ENCODE assay signal across 13 mouse cellular contexts in the genomic region with DNA sequence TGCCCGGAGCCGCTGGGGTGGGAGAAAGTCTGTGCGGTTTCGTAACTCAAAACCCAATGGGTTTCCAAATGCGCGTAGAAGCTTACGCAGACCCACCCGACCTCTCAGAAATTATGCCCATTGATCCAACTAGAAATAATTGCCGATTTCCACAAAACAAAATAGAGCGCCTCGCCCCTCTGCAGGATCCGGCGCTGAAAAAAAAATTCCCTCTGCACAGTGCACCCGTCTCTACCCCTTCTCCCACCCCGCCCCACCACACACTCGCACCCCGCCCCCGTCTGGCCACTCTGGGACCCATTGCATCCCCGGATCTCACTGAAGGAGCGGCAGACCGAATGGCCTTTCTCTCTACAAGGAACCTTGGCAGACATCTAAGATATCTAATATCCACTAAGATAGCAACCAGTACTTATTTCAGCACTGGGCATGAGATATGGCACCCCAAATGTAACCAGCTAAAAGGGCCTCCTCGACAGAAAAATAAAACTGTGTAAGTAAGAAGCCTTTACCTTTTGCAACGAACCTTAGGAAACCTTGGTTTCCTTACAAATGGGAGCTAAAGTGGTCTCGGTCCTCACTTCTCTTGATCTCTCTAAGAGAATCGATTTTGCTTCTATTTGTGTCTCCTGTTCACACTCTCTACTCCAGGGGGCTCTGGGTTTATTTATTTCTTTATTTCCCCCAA. TPM values are rescaled to one million over a fixed set of nuclear protein-coding genes. Genes with fewer than 3 reads are reported as not detected.
DNase-seq lines count a peak whose midpoint lies in the region; ATAC-seq and TF ChIP-seq lines count a peak whose summit lies in the region.
"Had no signal": no experiment of that assay in that cellular context is flagged by ENCODE, and none has a peak within 500 bp of the region (broad histone marks: within the 10 kb centered on the region; RNA-seq: fewer than 3 reads in every experiment).

No protein-coding gene starts in this region.

- DNase-seq in lung, adult 2 months = no peak
- DNase-seq in lung, adult 18-20 months = no peak
- peak; percentile 49 for DNase-seq in embryonic facial prominence, embryonic 10.5 days (ENCODE audit: low spot score)
- DNase-seq in heart, postnatal 4 days = peak; percentile 47
- no peak for DNase-seq in urinary bladder, postnatal 25 days (ENCODE audit: low spot score)
- no peak for DNase-seq in kidney, postnatal 14 days
- DNase-seq in frontal cortex, adult 2 months (ENCODE audit: extremely low spot score in 1 of 2, low spot score in 1 of 2) = no peak
- DNase-seq: kidney, adult 9 months; thymus, postnatal 36 days had no signal

- WGBS in lung, adult 2 months = 4% methylated on average over 25 of the region's 25 CpGs
- WGBS in embryonic facial prominence, embryonic 10.5 days = under 1% methylated on average over 25 of the region's 25 CpGs
- WGBS in lung, embryonic 16.5 days = under 1% methylated on average over 25 of the region's 25 CpGs

- no peaks in the 10 kb centered on the region for H3K36me3 ChIP-seq in embryonic facial prominence, embryonic 10.5 days (replicated peaks)
- no peaks in the 10 kb centered on the region for H3K36me3 ChIP-seq in lung, embryonic 16.5 days (ENCODE audit: control insufficient read depth, insufficient read depth, low read length)
- H3K36me3 ChIP-seq: neural tube, embryonic 13.5 days had no signal

- H3K4me3 ChIP-seq in lung, adult 2 months (replicated peaks; ENCODE audit: extremely low read depth, low read depth, low read length) = peak overlapping the region; percentile 71
- H3K4me3 ChIP-seq in embryonic facial prominence, embryonic 10.5 days = no peak overlapping the region
- H3K4me3 ChIP-seq in lung, embryonic 16.5 days (ENCODE audit: low read length) = peak overlapping the region; percentile 66
- H3K4me3 ChIP-seq: neural tube, embryonic 13.5 days had no signal

- peak overlapping the region; percentile 89 for H3K9ac ChIP-seq in lung, embryonic 16.5 days (ENCODE audit: low read length)
- H3K9ac ChIP-seq: neural tube, embryonic 13.5 days had no signal

- H3K27me3 ChIP-seq in embryonic facial prominence, embryonic 10.5 days (replicated peaks; ENCODE audit: low read depth, poor library complexity, severe bottlenecking) = peaks cover 100% of the 10 kb centered on the region
- H3K27me3 ChIP-seq in lung, embryonic 16.5 days (ENCODE audit: control insufficient read depth, insufficient read depth, low read depth, low read length) = peaks cover 27% of the 10 kb centered on the region

- H3K27ac ChIP-seq in embryonic facial prominence, embryonic 10.5 days (replicated peaks) = no peak overlapping the region
- H3K27ac ChIP-seq in lung, embryonic 16.5 days (ENCODE audit: low read length) = peak overlapping the region; percentile 89
- H3K27ac ChIP-seq: neural tube, embryonic 13.5 days had no signal

- peak; percentile 65 for ATAC-seq in lung, embryonic 16.5 days (ENCODE audit: low read depth)

- H3K4me2 ChIP-seq in lung, embryonic 16.5 days (ENCODE audit: low read depth, low read length) = peak overlapping the region; percentile 61
- H3K4me2 ChIP-seq: neural tube, embryonic 13.5 days had no signal

- no peak; the same call in 1 of the 2 replicates for TF ChIP-seq POLR2A in lung, adult 2 months (IDR thresholded peaks at IDR 0.05; ENCODE audit: borderline replicate concordance, extremely low read depth, low read depth, low read length)

- no peaks in the 10 kb centered on the region; the same call in 1 of the 2 replicates for H3K4me1 ChIP-seq in lung, adult 2 months (ENCODE audit: control insufficient read depth, insufficient read depth, low read length)
- peaks cover 11% of the 10 kb centered on the region for H3K4me1 ChIP-seq in embryonic facial prominence, embryonic 10.5 days
- no peaks in the 10 kb centered on the region; the same call in 1 of the 2 replicates for H3K4me1 ChIP-seq in lung, embryonic 16.5 days (replicated peaks; ENCODE audit: control insufficient read depth, insufficient read depth, low read length)
- H3K4me1 ChIP-seq: neural tube, embryonic 13.5 days had no signal

- no peaks in the 10 kb centered on the region for H3K9me3 ChIP-seq in embryonic facial prominence, embryonic 10.5 days
- no peaks in the 10 kb centered on the region for H3K9me3 ChIP-seq in lung, embryonic 16.5 days (ENCODE audit: control insufficient read depth, low read length)
- H3K9me3 ChIP-seq: neural tube, embryonic 13.5 days had no signal

- no peak for TF ChIP-seq CTCF in lung, adult 2 months (IDR thresholded peaks at IDR 0.05; ENCODE audit: insufficient read depth, low read length)

RNA-seq across cellular contexts. Expression of a gene that starts 0.5 kb away (rescaled TPM):
- 26.9 and 28.2 TPM in 2 replicates for polyA plus RNA-seq in lung, adult 2 months (2012; rRNA removed)
- 0.45 and 0.98 TPM in 2 replicates for polyA plus RNA-seq in embryonic facial prominence, embryonic 10.5 days (2016; fragmentation: Nextera tagmentation; extraction: Ambion mirVana)
- 10 to 100 TPM; 36.3 to 36.6 TPM for total RNA-seq in heart, postnatal 4 days (2021)
- 53.0 and 58.7 TPM in 2 replicates for polyA plus RNA-seq in lung, embryonic 16.5 days (2015; fragmentation: Nextera tagmentation; extraction: Ambion mirVana)
- polyA plus RNA-seq in frontal cortex, adult 2 months (2012; rRNA removed) = not detected in 2 replicates
- total RNA-seq: liver, adult 2 months had no signal
- polyA plus RNA-seq: liver, adult 2 months; small intestine, adult 2 months had no signal

Comparison
In these comparisons a context has a peak if more than half of its experiments do, and no peak if none do; other contexts are left out.
1. DNase-seq: peak in embryonic facial prominence, embryonic 10.5 days (single experiment) and heart, postnatal 4 days (single experiment); none in lung, adult 2 months (single experiment), lung, adult 18-20 months (0 of 2), urinary bladder, postnatal 25 days (single experiment), kidney, postnatal 14 days (single experiment) and frontal cortex, adult 2 months (0 of 2).
2. RNA of a gene that starts 0.5 kb away (polyA plus RNA-seq): 53.0 to 58.7 TPM in lung, embryonic 16.5 days and 26.9 to 28.2 TPM in lung, adult 2 months; 0.45 to 0.98 TPM in embryonic facial prominence, embryonic 10.5 days and not detected in frontal cortex, adult 2 months; every median in the first group is over 10 times any median in the second.